Mouse (Mus musculus): Measurements from ENCODE around the gene Gmpr2.

GRCm38 (mm10) chr14:55697226-55697625 lies 25.5 kb downstream of the Gmpr2 start:
- TF ChIP-seq EP300 (IDR thresholded peaks at IDR 0.05; ENCODE audit: low read depth), result no peak
- no peak for TF ChIP-seq CTCF (IDR thresholded peaks at IDR 0.05; ENCODE audit: low read depth)
